Mouse (Mus musculus) embryonic facial prominence, embryonic 14.5 days (tissue): Measurements from ENCODE around the gene Rars. TPM values are rescaled to one million over a fixed set of nuclear protein-coding genes. Genes with fewer than 3 reads are reported as not detected.
A peak's percentile ranks its signal among the peaks of the same experiment; 100 is the strongest.
"Not testable (repeated sequence)": the region's sequence is repeated elsewhere in the genome, so short reads cannot be mapped to it uniquely, and the experiment has no call there.

Experiments
- ATAC-seq: fragments of 200-750 bp; cut with Nextera tagmentation; 2 replicates; pipeline ENCODE4 v1.8.0; 2017; ENCODE audit warnings: low read depth, moderate number of reproducible peaks, moderate TSS enrichment
- DNase-seq: peaks from one replicate; pipeline ENCODE4 v3.0.0-alpha.2; 2015; ENCODE audit warnings: low spot score
- H3K27ac ChIP-seq: fragments of 300-500 bp; sonication (generic); replicated peaks from 2 replicates; pipeline ENCODE4 v1.5.1; 2014; ENCODE audit warnings: low read depth, mild to moderate bottlenecking, low read length, moderate library complexity
- H3K27me3 ChIP-seq: fragments of 300-500 bp; sonication (generic); replicated peaks from 2 replicates; pipeline ENCODE4 v1.6.1; 2014; ENCODE audit warnings: low read length; ENCODE audit not compliant: control insufficient read depth, insufficient read depth
- H3K36me3 ChIP-seq: fragments of 300-500 bp; sonication (generic); 2 replicates; pipeline ENCODE4 v1.6.1; 2014; ENCODE audit warnings: low read length, mixed read lengths; ENCODE audit not compliant: control insufficient read depth, insufficient read depth
- H3K4me1 ChIP-seq: fragments of 300-500 bp; sonication (generic); 2 replicates; pipeline ENCODE4 v1.6.1; 2014; ENCODE audit warnings: antibody characterized with exemption, low read length; ENCODE audit not compliant: control insufficient read depth, insufficient read depth
- H3K4me2 ChIP-seq: fragments of 300-500 bp; sonication (generic); 2 replicates; pipeline ENCODE4 v1.6.1; 2014; ENCODE audit warnings: low read depth, mild to moderate bottlenecking, low read length, moderate library complexity, mixed read lengths
- H3K4me3 ChIP-seq: fragments of 300-500 bp; sonication (generic); 2 replicates; pipeline ENCODE4 v1.5.1; 2014; ENCODE audit warnings: low read depth, mild to moderate bottlenecking, low read length
- H3K9ac ChIP-seq: fragments of 300-500 bp; sonication (generic); 2 replicates; pipeline ENCODE4 v1.6.1; 2014; ENCODE audit warnings: low read depth, mild to moderate bottlenecking, low read length, moderate library complexity, mixed read lengths
- H3K9me3 ChIP-seq: fragments of 300-500 bp; sonication (generic); 2 replicates; pipeline ENCODE4 v1.6.1; 2016; ENCODE audit warnings: low read length; ENCODE audit not compliant: control insufficient read depth
- WGBS: fragments of 180-500 bp; shearing (Covaris S2); extraction: QIAGEN DNeasy Blood & Tissue Kit; methylation state at CpG from one replicate; pipeline ENCODE4 v1.1.7; 2014; 5-methylcytosine and 5-hydroxymethylcytosine counted together
- polyA plus RNA-seq: library from polyadenylated mRNA; unstranded; fragments of >200 nt; fragmentation: Nextera tagmentation; extraction: Ambion mirVana; gene quantifications from 2 replicates; pipeline ENCODE4 v1.2.1, GENCODE M21; 2014

The Rars gene
- polyA plus RNA-seq, 1 experiment from 2014 or later: 85.9 TPM

DNA sequence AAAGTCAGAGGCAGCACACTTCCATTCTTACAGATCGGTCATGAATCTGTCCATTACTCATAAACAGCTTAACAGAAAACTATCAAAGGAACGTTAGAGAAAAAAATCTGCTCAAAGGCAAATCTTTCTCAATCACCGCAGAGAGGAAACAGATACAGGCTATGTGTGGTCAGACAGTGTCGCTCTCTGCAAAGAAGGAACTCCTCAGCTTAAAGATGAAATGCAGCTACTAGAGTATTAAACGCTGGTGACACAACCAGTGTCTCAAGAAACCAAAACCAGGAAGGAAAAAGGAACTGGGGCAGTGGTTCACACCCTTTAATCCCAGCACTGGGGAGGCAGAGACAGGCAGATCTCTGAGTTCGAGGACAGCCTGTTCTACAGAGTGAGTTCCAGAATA lies 6.6 kb downstream of the Rars start:
- Histone ChIP-seq H3K36me3 (peaks cover 92% of the 10 kb centered on the region), H3K27ac (no peak overlapping the region), H3K9me3 (no peaks in the 10 kb centered on the region), H3K4me3 (no peak overlapping the region), H3K4me1 (no peaks in the 10 kb centered on the region), H3K9ac (no peak overlapping the region), H3K4me2 (no peak overlapping the region), H3K27me3 (no peaks in the 10 kb centered on the region)
- 91% methylated on average over 6 of the region's 6 CpGs for WGBS
- DNase-seq (no peak), ATAC-seq (no peak)

DNA sequence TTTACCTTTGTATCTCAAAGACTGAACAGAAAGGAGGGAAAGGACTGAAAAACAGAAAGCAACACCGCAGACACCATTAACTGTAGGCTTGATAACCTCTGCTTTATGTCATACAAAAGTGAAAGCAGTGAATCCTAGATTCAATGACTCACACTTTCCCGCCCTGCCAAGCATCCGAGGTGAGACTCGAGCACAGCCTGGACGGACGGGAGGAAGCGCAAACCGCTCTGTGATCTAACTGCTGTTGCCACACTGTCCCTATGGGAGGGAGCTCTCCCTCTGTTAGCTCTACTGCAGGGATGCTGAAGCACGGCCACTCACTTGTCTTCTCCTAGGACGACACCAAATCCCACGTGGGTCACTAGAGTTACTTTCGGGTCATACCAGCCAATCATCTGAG lies 18.0 kb downstream of the Rars start:
- no peaks in the 10 kb centered on the region for H3K9me3 ChIP-seq
- H3K27ac ChIP-seq: no peak overlapping the region
- DNase-seq (no peak), ATAC-seq (no peak)
- H3K9ac ChIP-seq: no peak overlapping the region
- H3K27me3 ChIP-seq: no peaks in the 10 kb centered on the region
- H3K4me3 ChIP-seq: no peak overlapping the region
- H3K36me3 ChIP-seq: peaks cover 97% of the 10 kb centered on the region
- H3K4me2 ChIP-seq: no peak overlapping the region
- WGBS: 90% methylated on average over 12 of the region's 12 CpGs
- no peaks in the 10 kb centered on the region for H3K4me1 ChIP-seq

DNA sequence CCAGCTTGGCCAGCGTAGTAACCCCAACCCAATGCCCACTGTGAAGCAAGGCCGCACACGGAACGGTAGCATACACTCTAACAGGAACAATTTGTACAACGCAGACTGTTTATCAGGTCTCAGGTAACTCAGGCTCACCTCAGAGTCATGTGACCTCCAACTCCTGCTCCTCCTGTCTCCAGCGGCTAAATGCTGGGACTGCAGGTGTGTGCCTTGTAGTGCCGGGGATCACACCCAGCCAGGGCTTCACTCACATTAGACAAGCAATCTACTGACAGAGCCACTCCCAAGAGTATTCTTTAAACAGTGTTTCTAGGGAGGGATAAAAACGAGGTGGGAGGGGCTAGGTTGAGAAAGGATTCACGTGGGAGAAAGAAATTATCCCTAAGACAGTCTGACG lies 22.8 kb downstream of the Rars start:
- DNase-seq: no peak
- Histone ChIP-seq H3K4me2 (no peak overlapping the region), H3K4me3 (no peak overlapping the region), H3K9ac (no peak overlapping the region), H3K27ac (no peak overlapping the region), H3K36me3 (peaks cover 97% of the 10 kb centered on the region), H3K27me3 (no peaks in the 10 kb centered on the region), H3K4me1 (no peaks in the 10 kb centered on the region), H3K9me3 (no peaks in the 10 kb centered on the region)
- 84% methylated on average over 10 of the region's 10 CpGs for WGBS
- ATAC-seq: no peak

DNA sequence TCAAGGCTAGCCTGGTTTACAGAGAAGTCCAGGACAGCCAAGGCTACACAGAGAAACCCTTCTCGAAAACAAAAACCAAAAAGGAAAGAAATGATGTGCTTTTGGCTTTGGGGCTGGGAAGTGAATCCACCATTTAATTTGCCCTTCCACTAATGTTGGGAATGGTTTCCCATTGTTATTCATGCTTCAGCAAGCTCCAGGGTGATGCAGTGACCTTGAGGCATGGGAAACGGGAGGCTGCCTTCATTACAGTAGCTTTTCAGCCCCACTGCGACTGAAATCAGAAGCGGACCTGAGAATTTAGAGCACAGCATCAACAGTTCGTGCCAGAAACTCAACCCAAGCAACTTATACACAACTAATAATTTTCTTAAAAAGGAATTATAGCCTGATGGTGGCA lies 33.0 kb downstream of the Rars start:
- H3K36me3 ChIP-seq: 0 out of 2 replicates have a peak, but pooled peaks cover 1% of the 10 kb centered on the region
- peaks cover 10% of the 10 kb centered on the region; the same call in 1 of the 2 replicates for H3K4me1 ChIP-seq
- H3K9me3 ChIP-seq: no peaks in the 10 kb centered on the region
- no peak overlapping the region for H3K4me3 ChIP-seq
- peaks cover 34% of the 10 kb centered on the region for H3K27me3 ChIP-seq
- H3K9ac ChIP-seq: no peak overlapping the region
- no peak overlapping the region for H3K27ac ChIP-seq
- H3K4me2 ChIP-seq: no peak overlapping the region
- no peak for ATAC-seq
- 78% methylated on average over 5 of the region's 5 CpGs for WGBS
- DNase-seq: no peak

DNA sequence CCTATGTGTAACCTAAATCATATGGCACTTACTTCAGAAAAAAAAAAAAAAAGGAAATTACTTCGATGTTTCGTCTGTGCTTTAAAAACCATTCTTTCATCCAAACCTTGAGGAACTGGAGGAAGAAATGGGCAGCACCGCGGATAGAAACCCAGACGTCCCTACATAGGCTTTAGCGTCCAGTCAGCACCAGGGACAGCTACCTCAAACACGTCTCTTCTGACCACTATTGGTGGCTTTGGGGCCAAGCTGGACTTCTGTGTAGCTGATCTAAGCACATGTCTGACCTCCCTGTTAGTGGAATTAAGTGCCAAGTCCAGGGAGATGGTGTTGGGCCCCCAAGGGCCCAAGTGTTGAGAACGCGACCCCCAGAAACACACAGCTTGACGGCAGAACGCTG lies 35.4 kb downstream of the Rars start, which contains the start of gene Fbll1:
Gene Fbll1, minus strand, starts transcription at position 11 of the 400 bp plus-strand sequence.
- Histone ChIP-seq H3K27me3 (peaks cover 46% of the 10 kb centered on the region), H3K9me3 (no peaks in the 10 kb centered on the region), H3K27ac (no peak within 1 kb of the TSS), H3K36me3 (no peaks in the 10 kb centered on the region), H3K4me2 (peak within 1 kb of the TSS; percentile 66), H3K4me3 (peak within 1 kb of the TSS; percentile 41), H3K4me1 (peaks cover 10% of the 10 kb centered on the region; the same call in 1 of the 2 replicates), H3K9ac (peak within 1 kb of the TSS; percentile 40; the same call in 1 of the 2 replicates)
- peak; percentile 87 for DNase-seq
- 14% methylated on average over 11 of the region's 11 CpGs for WGBS
- no peak for ATAC-seq

DNA sequence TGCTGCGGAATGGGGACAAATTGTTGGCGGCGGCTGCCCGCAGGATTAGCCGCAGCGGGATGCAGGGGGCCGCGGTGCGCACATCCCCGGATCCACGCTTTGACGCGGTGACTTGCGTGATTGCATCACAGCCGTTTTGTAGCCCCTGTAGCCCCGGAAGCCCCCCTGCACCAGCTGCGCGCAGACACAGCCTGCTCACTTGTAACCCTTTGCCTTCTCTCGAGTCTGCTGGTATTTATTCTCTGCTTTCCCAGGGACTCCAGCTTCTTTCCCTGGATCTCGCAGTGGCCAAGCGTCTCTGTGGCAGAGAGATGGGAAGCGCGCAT lies 35.8 kb downstream of the Rars start:
- Histone ChIP-seq H3K9ac (no peak overlapping the region; the same call in 1 of the 2 replicates), H3K27me3 (peaks cover 46% of the 10 kb centered on the region), H3K27ac (no peak overlapping the region), H3K36me3 (no peaks in the 10 kb centered on the region), H3K9me3 (no peaks in the 10 kb centered on the region), H3K4me2 (peak overlapping the region; percentile 66), H3K4me3 (peak overlapping the region; percentile 41), H3K4me1 (peaks cover 10% of the 10 kb centered on the region; the same call in 1 of the 2 replicates)
- peak; percentile 55; the same call in 1 of the 2 replicates for ATAC-seq
- DNase-seq: peak; percentile 4
- WGBS: 5% methylated on average over 9 of the region's 23 CpGs

DNA sequence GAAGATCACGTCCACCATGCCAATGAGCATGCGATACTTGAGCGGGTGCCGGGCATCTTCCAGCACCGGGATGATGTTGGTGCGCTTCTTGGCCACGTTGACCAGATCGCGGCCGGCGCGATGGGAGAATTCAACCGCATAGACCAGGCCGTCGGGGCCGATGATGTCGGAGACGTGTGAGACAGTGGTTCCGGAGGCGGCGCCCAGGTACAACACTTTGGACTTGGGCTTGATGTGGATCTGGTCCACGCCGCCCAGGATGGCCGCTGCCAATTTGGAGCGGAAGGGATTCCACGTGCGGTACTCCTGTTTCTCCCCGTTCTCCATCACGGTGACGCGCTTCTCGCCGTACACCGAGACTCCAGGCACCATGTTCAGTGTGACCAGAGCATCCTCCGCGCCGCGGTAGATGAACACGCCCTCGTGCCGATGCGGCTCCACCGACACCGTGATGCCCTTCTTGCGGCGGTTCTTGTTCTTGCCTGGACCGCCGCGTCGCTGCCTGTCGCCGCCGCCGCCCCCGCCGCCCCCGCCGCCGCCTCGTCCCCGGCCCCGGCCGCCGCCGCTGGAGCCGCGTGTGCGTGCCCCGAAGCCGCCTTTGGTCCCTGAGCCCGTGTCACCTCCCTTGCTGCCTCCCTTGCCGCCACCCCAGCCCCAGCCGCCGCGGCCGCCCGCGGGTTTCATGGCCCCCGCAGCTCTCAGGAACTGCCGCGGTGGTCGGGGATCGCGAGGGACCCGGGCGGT lies 36.4 kb downstream of the Rars start:
- no peaks in the 10 kb centered on the region for H3K36me3 ChIP-seq
- peak overlapping the region; percentile 66 for H3K4me2 ChIP-seq
- no peak overlapping the region for H3K27ac ChIP-seq
- H3K4me1 ChIP-seq: peaks cover 10% of the 10 kb centered on the region; the same call in 1 of the 2 replicates
- H3K9ac ChIP-seq: peak overlapping the region; percentile 40; the same call in 1 of the 2 replicates
- H3K9me3 ChIP-seq: no peaks in the 10 kb centered on the region
- H3K27me3 ChIP-seq: peaks cover 46% of the 10 kb centered on the region
- DNase-seq (no peak), ATAC-seq (peak; percentile 18; the same call in 1 of the 2 replicates)
- 9% methylated on average over 21 of the region's 86 CpGs for WGBS
- peak overlapping the region; percentile 41 for H3K4me3 ChIP-seq

DNA sequence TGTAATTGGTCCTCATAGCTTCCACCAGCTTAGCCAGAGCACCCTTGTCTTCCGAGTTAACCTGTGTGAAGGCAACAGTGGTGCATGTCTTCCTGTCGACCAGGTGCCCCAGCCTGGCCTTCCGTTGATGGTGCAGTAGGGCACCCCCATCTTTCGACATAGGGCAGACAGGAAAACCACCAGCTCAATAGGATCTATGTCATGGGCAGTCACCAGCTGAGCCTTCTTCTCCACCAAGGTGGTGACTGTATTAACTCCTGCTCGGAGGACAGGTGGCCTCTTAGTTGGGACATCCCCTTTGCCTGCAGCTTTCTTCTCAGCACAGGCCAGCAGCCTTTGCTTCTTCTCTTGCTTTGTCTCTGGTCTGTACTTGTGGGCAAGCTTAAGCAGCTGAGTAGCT lies 41.5 kb downstream of the Rars start:
- H3K4me2 ChIP-seq, H3K4me3 ChIP-seq, H3K27ac ChIP-seq, ATAC-seq, DNase-seq, H3K9ac ChIP-seq, H3K9me3 ChIP-seq, H3K4me1 ChIP-seq: not testable (repeated sequence)
- WGBS: 92% methylated on average over 5 of the region's 5 CpGs
- H3K27me3 ChIP-seq: peaks cover 27% of the 10 kb centered on the region
- peaks cover 29% of the 10 kb centered on the region for H3K36me3 ChIP-seq

DNA sequence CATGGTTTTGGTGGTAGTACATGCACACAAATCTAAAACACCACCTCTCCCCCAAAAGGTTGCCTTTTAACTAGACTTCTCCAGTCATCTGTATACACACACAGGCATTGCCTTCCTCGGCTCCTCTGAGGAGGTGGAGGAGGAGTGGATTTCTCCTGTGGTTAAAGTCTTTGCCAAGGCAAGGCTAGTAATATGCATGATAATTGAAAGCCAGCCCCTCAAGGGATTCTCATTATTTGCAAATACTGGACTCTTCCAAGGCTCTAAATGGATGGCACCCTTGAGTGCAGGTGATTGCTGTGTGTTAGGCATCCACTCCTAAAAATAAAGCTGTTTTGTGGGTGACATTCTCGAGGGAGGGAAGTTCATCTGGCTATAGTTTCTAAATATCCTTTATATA lies 45.9 kb downstream of the Rars start:
- ATAC-seq (no peak), DNase-seq (no peak)
- H3K4me3 ChIP-seq: no peak overlapping the region
- no peaks in the 10 kb centered on the region for H3K4me1 ChIP-seq
- H3K27ac ChIP-seq: no peak overlapping the region
- H3K4me2 ChIP-seq: no peak overlapping the region
- peaks cover 59% of the 10 kb centered on the region for H3K36me3 ChIP-seq
- WGBS: 77% methylated on average over 2 of the region's 2 CpGs
- H3K9ac ChIP-seq: no peak overlapping the region
- H3K27me3 ChIP-seq: no peaks in the 10 kb centered on the region
- no peaks in the 10 kb centered on the region for H3K9me3 ChIP-seq
